ENCODE assay signal across 8 mouse cellular contexts in the genomic region with DNA sequence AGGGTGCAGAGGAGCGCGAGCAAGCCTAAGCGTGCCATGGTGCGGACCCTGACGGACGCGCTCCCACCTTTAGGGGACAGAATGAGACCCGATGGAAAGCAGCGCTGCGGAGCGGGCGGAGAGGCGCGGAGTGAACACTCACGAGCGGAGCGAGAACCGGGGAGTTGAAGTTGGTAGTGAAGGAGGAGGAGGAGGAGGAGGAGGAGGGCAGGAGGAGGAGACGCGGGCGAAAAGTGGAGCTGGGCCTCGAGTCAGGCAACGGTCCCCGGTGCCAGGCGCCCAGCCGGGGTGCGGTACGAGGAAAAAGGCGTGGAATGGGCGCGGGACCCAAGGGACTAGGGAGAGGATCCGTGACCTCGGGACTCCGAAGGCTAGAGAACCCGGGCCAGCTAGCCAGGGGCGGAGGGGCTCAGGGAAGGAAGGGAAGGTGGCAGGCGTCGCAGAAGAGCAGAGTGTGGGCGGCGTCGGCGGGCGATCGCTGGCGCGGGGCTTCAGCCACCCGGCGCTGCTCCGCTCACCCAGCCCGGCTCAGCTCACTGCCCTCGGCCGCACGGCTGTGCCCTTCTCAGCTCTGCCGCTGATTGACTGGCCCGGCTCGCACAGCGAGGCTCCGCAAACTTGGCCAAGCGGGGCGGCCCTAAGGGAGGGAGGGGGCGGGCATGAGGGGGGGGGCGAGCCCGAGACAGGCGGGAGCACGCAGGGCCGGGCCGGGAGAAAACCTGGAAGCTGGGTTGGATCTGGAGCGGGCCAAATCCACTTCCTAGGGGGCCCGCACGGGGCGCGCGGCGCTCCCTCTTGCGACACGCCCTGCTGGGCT. TPM values are rescaled to one million over a fixed set of nuclear protein-coding genes. Genes with fewer than 3 reads are reported as not detected.
A peak's percentile ranks its signal among the peaks of the same experiment; 100 is the strongest.
DNase-seq lines count a peak whose midpoint lies in the region; ATAC-seq lines count a peak whose summit lies in the region.

A gene (minus strand): TSS at position 515 of the 817 bp plus-strand sequence.

- no peaks in the 10 kb centered on the region for H3K4me1 ChIP-seq in intestine, embryonic 16.5 days (ENCODE audit: control insufficient read depth, insufficient read depth, low read length)
- H3K4me1 ChIP-seq in limb, embryonic 10.5 days: peaks cover 13% of the 10 kb centered on the region; the same call in 1 of the 2 replicates
- H3K4me1 ChIP-seq in midbrain, embryonic 10.5 days: peaks cover 23% of the 10 kb centered on the region

- no peaks in the 10 kb centered on the region for H3K9me3 ChIP-seq in intestine, embryonic 16.5 days (ENCODE audit: control insufficient read depth, low read length)
- no peaks in the 10 kb centered on the region for H3K9me3 ChIP-seq in limb, embryonic 10.5 days (replicated peaks)
- H3K9me3 ChIP-seq in midbrain, embryonic 10.5 days (replicated peaks): no peaks in the 10 kb centered on the region; the same call in 1 of the 2 replicates

- DNase-seq in frontal cortex, postnatal 36 days (ENCODE audit: low spot score in 2 of 2): no peak
- peak; percentile 79 for DNase-seq in embryo, embryonic 9.5 days (ENCODE audit: extremely low spot score)
- DNase-seq in limb, embryonic 10.5 days (ENCODE audit: low spot score): peak; percentile 84
- DNase-seq in midbrain, embryonic 10.5 days (ENCODE audit: low spot score): peak; percentile 77
- peak; percentile 6 to 14 for DNase-seq in spleen, postnatal 14 days (ENCODE audit: low spot score in 2 of 2)

- 0 out of 2 replicates have a peak, but pooled peaks cover 3% of the 10 kb centered on the region for H3K27me3 ChIP-seq in intestine, embryonic 16.5 days (replicated peaks; ENCODE audit: control insufficient read depth, insufficient read depth, low read length)
- peaks cover 67% of the 10 kb centered on the region for H3K27me3 ChIP-seq in limb, embryonic 10.5 days (ENCODE audit: low read depth, poor library complexity, severe bottlenecking)
- H3K27me3 ChIP-seq in midbrain, embryonic 10.5 days (ENCODE audit: low read depth, poor library complexity, severe bottlenecking): peaks cover 54% of the 10 kb centered on the region

- H3K4me3 ChIP-seq in intestine, embryonic 16.5 days (ENCODE audit: low read length): peak within 1 kb of the TSS; percentile 58
- H3K4me3 ChIP-seq in limb, embryonic 10.5 days: peak within 1 kb of the TSS; percentile 60
- peak within 1 kb of the TSS; percentile 62 for H3K4me3 ChIP-seq in midbrain, embryonic 10.5 days

- H3K36me3 ChIP-seq in intestine, embryonic 16.5 days (ENCODE audit: control insufficient read depth, insufficient read depth, low read length): no peaks in the 10 kb centered on the region
- H3K36me3 ChIP-seq in limb, embryonic 10.5 days: no peaks in the 10 kb centered on the region
- no peaks in the 10 kb centered on the region for H3K36me3 ChIP-seq in midbrain, embryonic 10.5 days

- WGBS in intestine, embryonic 16.5 days: 15% methylated on average over 47 of the region's 76 CpGs
- WGBS in limb, embryonic 10.5 days: 9% methylated on average over 64 of the region's 76 CpGs
- WGBS in midbrain, embryonic 10.5 days: 26% methylated on average over 67 of the region's 76 CpGs

- H3K27ac ChIP-seq in intestine, embryonic 16.5 days (ENCODE audit: low read length): no peak within 1 kb of the TSS
- peak within 1 kb of the TSS; percentile 80 for H3K27ac ChIP-seq in limb, embryonic 10.5 days
- peak within 1 kb of the TSS; percentile 84 for H3K27ac ChIP-seq in midbrain, embryonic 10.5 days (replicated peaks)

- peak within 1 kb of the TSS; percentile 69 for H3K9ac ChIP-seq in intestine, embryonic 16.5 days (ENCODE audit: low read depth, low read length)

- H3K4me2 ChIP-seq in intestine, embryonic 16.5 days (ENCODE audit: low read depth, low read length): peak within 1 kb of the TSS; percentile 72

- peak; percentile 82 for ATAC-seq in frontal cortex, adult (ENCODE audit: low TSS enrichment)
- ATAC-seq in granulocyte monocyte progenitor cell, adult 5-6 weeks (replicated peaks; ENCODE audit: poor library complexity, severe bottlenecking): peak; percentile 89
- ATAC-seq in intestine, embryonic 16.5 days: peak; percentile 93

RNA-seq across cellular contexts. Expression of the gene that starts here (rescaled TPM):
- total RNA-seq in granulocyte monocyte progenitor cell, adult 5-6 weeks (2014; fragmentation: Nextera tagmentation): not detected in 2 replicates
- total RNA-seq in granulocyte monocyte progenitor cell, adult 5-6 weeks (2017): not detected in 2 replicates
- 26.3 and 26.6 TPM in 2 replicates for polyA plus RNA-seq in intestine, embryonic 16.5 days (2015; fragmentation: Nextera tagmentation; extraction: Ambion mirVana)
- polyA plus RNA-seq in limb, embryonic 10.5 days (2016; fragmentation: Nextera tagmentation; extraction: Ambion mirVana): 17.5 and 18.8 TPM in 2 replicates
- polyA plus RNA-seq in midbrain, embryonic 10.5 days (2016; fragmentation: Nextera tagmentation; extraction: Ambion mirVana): 26.3 and 27.1 TPM in 2 replicates

Comparison
In these comparisons a context has a peak if more than half of its experiments do, and no peak if none do; other contexts are left out.
1. Peak in ATAC-seq in granulocyte monocyte progenitor cell, adult 5-6 weeks; RNA of the gene not detected or under 1 TPM.
2. DNase-seq: peak in embryo, embryonic 9.5 days (single experiment), limb, embryonic 10.5 days (single experiment), midbrain, embryonic 10.5 days (single experiment) and spleen, postnatal 14 days (2 of 2); none in frontal cortex, postnatal 36 days (0 of 2).
3. Peak in every context shown above with its lines, with median percentiles within 50 percentile points of each other: ATAC-seq and H3K4me3 ChIP-seq.